Mouse (Mus musculus) liver, embryonic 11.5 days (tissue): ENCODE measurements around the gene Dyx1c1. TPM values are rescaled to one million over a fixed set of nuclear protein-coding genes. Genes with fewer than 3 reads are reported as not detected.

Experiments
- ATAC-seq: fragments of 200-750 bp; cut with Nextera tagmentation; replicated peaks from 2 replicates; pipeline ENCODE4 v1.8.0; 2017; ENCODE audit warnings: moderate number of reproducible peaks, mild to moderate bottlenecking, moderate TSS enrichment, moderate library complexity; ENCODE audit not compliant: low FRiP score
- DNase-seq: peaks from one replicate; pipeline ENCODE4 v3.0.0-alpha.2; 2017; ENCODE audit warnings: low spot score
- H3K27ac ChIP-seq: fragments of 300-500 bp; sonication (generic); 2 replicates; pipeline ENCODE4 v1.5.1; 2014; ENCODE audit warnings: mild to moderate bottlenecking, low read depth, low read length, control low read depth
- H3K27me3 ChIP-seq: fragments of 300-500 bp; sonication (generic); replicated peaks from 2 replicates; pipeline ENCODE4 v1.6.1; 2014; ENCODE audit warnings: low read length, mixed read lengths; ENCODE audit not compliant: control insufficient read depth, insufficient read depth
- H3K36me3 ChIP-seq: fragments of 300-500 bp; sonication (generic); 2 replicates; pipeline ENCODE4 v1.6.1; 2014; ENCODE audit warnings: mild to moderate bottlenecking, low read length, moderate library complexity, mixed read lengths; ENCODE audit not compliant: control insufficient read depth, insufficient read depth
- H3K4me1 ChIP-seq: fragments of 300-500 bp; sonication (generic); replicated peaks from 2 replicates; pipeline ENCODE4 v1.6.1; 2014; ENCODE audit warnings: low read length, mixed read lengths; ENCODE audit not compliant: control insufficient read depth, insufficient read depth
- H3K4me2 ChIP-seq: fragments of 300-500 bp; sonication (generic); 2 replicates; pipeline ENCODE4 v1.6.1; 2014; ENCODE audit warnings: mild to moderate bottlenecking, control low read depth, moderate library complexity
- H3K4me3 ChIP-seq: fragments of 300-500 bp; sonication (generic); 2 replicates; pipeline ENCODE4 v1.5.1; 2014; ENCODE audit warnings: low read depth, low read length, control low read depth
- H3K9ac ChIP-seq: fragments of 300-500 bp; sonication (generic); 2 replicates; pipeline ENCODE4 v1.6.1; 2014; ENCODE audit warnings: low read depth, low read length, control low read depth
- H3K9me3 ChIP-seq: fragments of 300-500 bp; sonication (generic); 2 replicates; pipeline ENCODE4 v1.6.1; 2016; ENCODE audit warnings: low read length, inconsistent platforms, mixed read lengths; ENCODE audit not compliant: control insufficient read depth
- WGBS: fragments of 180-500 bp; shearing (Covaris S2); extraction: QIAGEN DNeasy Blood & Tissue Kit; methylation state at CpG from one replicate; pipeline ENCODE4 v1.1.7; 2014; 5-methylcytosine and 5-hydroxymethylcytosine counted together
- polyA plus RNA-seq: library from polyadenylated mRNA; unstranded; fragments of >200 nt; fragmentation: Nextera tagmentation; extraction: Ambion mirVana; gene quantifications from 2 replicates; pipeline ENCODE4 v1.2.1, GENCODE M21; 2014

Dyx1c1 gene
- polyA plus RNA-seq, 1 experiment from 2014 or later = 0.70 TPM

DNA sequence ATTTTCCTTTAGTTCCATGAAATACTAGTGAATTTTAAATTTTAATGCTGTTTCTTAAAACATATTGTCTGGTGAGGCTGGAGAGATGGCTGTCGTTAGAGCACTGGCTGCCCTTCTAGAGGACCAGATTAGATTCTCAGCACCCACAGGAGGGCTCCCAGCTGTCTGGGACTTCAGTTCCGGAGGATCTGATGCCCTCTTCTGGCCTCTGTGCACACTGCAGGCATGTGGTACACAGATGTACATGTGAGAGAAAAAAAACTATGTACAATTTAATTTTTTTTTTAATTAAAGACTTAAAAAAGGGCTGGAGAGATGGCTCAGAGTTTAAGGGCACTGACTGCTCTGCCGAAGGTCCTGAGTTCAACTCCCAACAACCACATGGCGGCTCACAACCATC lies 23.3 kb upstream of the Dyx1c1 start:
- no peaks in the 10 kb centered on the region for H3K27me3 ChIP-seq
- H3K27ac ChIP-seq = no peak overlapping the region
- WGBS = 80% methylated on average over 4 of the region's 4 CpGs
- ATAC-seq (no peak), DNase-seq (no peak)
- no peaks in the 10 kb centered on the region for H3K4me1 ChIP-seq
- H3K9me3 ChIP-seq = no peaks in the 10 kb centered on the region
- no peaks in the 10 kb centered on the region for H3K36me3 ChIP-seq
- H3K9ac ChIP-seq = no peak overlapping the region
- H3K4me3 ChIP-seq = no peak overlapping the region
- no peak overlapping the region for H3K4me2 ChIP-seq

DNA sequence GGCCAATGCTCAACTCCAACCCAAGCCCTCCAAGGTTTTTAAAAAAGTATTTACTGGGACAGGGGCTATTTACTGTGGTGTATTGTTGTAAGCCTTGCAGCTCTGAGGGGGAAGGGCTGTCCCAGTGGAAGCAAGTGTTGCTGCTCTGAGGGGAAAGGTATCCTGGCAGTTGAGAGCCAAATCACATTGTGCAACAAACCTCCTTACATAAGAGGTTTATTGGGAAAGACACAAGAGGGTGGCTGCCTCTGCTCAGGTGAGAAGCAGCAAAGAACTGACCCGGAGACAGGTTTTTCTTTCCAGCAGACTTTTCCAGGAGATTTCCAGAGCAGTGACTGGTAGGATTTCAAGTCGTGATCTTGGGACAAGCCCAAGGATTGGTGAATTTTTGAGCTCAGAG lies 22.3 kb upstream of the Dyx1c1 start:
- no peaks in the 10 kb centered on the region for H3K27me3 ChIP-seq
- H3K4me2 ChIP-seq = no peak overlapping the region
- no peak overlapping the region for H3K27ac ChIP-seq
- H3K9me3 ChIP-seq = no peaks in the 10 kb centered on the region
- DNase-seq (no peak), ATAC-seq (no peak)
- no peak overlapping the region for H3K4me3 ChIP-seq
- WGBS = 59% methylated on average over 2 of the region's 2 CpGs
- no peaks in the 10 kb centered on the region for H3K36me3 ChIP-seq
- H3K9ac ChIP-seq = no peak overlapping the region
- no peaks in the 10 kb centered on the region for H3K4me1 ChIP-seq

GRCm38 (mm10) chr9:72943424-72943823 lies 15.2 kb upstream of the Dyx1c1 start:
- 57% methylated on average over 3 of the region's 3 CpGs for WGBS

DNA sequence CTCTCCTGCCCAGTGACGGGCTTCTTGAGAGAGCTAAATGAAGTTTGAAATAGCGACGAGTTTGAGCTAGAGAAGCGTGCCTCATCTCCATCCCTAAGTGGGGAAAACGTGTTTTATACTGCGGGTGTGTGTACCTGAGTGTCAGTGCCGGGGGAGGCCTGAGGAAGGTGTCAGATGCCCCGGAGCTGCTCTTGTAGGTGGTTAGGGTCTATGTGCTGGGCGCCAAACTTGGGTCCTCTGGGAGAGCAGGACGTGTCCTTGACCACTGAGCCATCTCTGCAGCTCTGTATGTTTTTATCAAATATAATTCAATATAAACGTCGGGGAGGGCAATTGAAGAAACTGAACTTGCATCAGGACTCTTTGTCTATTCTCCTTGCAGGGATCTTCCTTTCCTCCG lies 14.3 kb upstream of the Dyx1c1 start:
- H3K27me3 ChIP-seq = no peaks in the 10 kb centered on the region
- DNase-seq = no peak
- no peak for ATAC-seq
- no peak overlapping the region for H3K4me2 ChIP-seq
- H3K9ac ChIP-seq = no peak overlapping the region
- H3K4me1 ChIP-seq = no peaks in the 10 kb centered on the region
- no peak overlapping the region for H3K27ac ChIP-seq
- WGBS = 88% methylated on average over 13 of the region's 13 CpGs
- H3K36me3 ChIP-seq = 0 out of 2 replicates have a peak, but pooled peaks cover 3% of the 10 kb centered on the region
- H3K9me3 ChIP-seq = no peaks in the 10 kb centered on the region
- no peak overlapping the region for H3K4me3 ChIP-seq

More at GRCm38 (mm10) chr9:72943424-72943823, 15.2 kb upstream of the Dyx1c1 start:
- H3K4me2 ChIP-seq = no peak overlapping the region
- H3K4me3 ChIP-seq = no peak overlapping the region
- H3K9ac ChIP-seq = no peak overlapping the region
- 0 out of 2 replicates have a peak, but pooled peaks cover 3% of the 10 kb centered on the region for H3K36me3 ChIP-seq
- no peak overlapping the region for H3K27ac ChIP-seq
- ATAC-seq = no peak
- no peaks in the 10 kb centered on the region for H3K27me3 ChIP-seq
- DNase-seq = no peak
- H3K9me3 ChIP-seq = no peaks in the 10 kb centered on the region
- H3K4me1 ChIP-seq = no peaks in the 10 kb centered on the region

DNA sequence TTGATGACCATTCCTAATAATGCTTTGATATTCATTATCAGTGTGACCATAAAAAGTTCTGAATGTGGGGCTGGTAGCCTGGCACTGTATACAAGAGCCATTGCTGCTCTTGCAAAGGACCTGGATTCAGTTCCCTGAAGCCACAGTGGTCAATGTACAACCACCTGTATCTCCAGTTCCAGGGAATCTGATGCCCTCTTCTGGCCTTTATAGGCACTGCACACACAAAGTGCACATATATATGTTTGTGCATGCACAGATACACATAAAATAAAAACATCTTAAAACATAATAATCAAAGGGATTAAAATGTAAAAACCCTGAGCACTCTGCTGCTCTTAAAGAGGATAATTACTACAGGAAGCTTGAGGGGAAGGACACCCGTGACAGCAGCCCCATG lies 11.6 kb upstream of the Dyx1c1 start:
- Histone ChIP-seq H3K4me3 (no peak overlapping the region), H3K4me2 (no peak overlapping the region), H3K4me1 (no peaks in the 10 kb centered on the region), H3K36me3 (0 out of 2 replicates have a peak, but pooled peaks cover 3% of the 10 kb centered on the region), H3K9ac (no peak overlapping the region), H3K27ac (no peak overlapping the region), H3K9me3 (no peaks in the 10 kb centered on the region), H3K27me3 (no peaks in the 10 kb centered on the region)
- DNase-seq = no peak
- 77% methylated on average over 1 of the region's 1 CpGs for WGBS
- no peak for ATAC-seq

GRCm38 (mm10) chr9:72949572-72949971 lies 9.0 kb upstream of the Dyx1c1 start:
- 73% methylated on average over 7 of the region's 7 CpGs for WGBS
- Histone ChIP-seq H3K4me2 (no peak overlapping the region), H3K36me3 (0 out of 2 replicates have a peak, but pooled peaks cover 3% of the 10 kb centered on the region), H3K27me3 (no peaks in the 10 kb centered on the region), H3K4me3 (no peak overlapping the region), H3K27ac (no peak overlapping the region), H3K9me3 (no peaks in the 10 kb centered on the region), H3K9ac (no peak overlapping the region), H3K4me1 (no peaks in the 10 kb centered on the region)
- DNase-seq (no peak), ATAC-seq (no peak)

- Histone ChIP-seq H3K9ac (no peak overlapping the region), H3K9me3 (no peaks in the 10 kb centered on the region), H3K27me3 (no peaks in the 10 kb centered on the region), H3K4me2 (no peak overlapping the region), H3K4me3 (no peak overlapping the region), H3K36me3 (no peaks in the 10 kb centered on the region), H3K4me1 (peaks cover 3% of the 10 kb centered on the region), H3K27ac (no peak overlapping the region)
- ATAC-seq (no peak), DNase-seq (no peak)
- WGBS = 51% methylated on average over 2 of the region's 2 CpGs
These were observed 3.8 kb upstream of the Dyx1c1 start for GRCm38 (mm10) chr9:72954746-72955145.

DNA sequence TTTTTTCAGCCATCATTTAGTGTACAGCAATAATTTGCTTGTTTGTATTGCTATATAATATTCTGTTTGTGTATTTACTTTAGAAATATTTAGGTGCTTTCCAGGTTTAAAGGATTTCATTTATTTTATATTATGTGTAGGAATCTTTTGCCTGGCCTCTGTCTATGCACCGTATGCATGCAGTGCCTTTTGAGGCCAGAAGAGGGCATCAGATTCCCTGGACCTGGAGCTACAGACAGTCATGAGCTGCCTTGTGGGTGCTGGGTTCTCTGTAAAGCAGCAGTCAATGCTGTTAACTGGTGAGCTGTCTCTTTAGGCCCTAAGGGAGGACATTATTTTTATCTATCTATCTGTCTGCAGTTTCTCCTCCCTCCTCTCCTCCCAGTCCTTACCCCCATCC lies 3.0 kb upstream of the Dyx1c1 start:
- no peaks in the 10 kb centered on the region for H3K27me3 ChIP-seq
- H3K4me2 ChIP-seq = no peak overlapping the region
- 15% methylated on average over 1 of the region's 1 CpGs for WGBS
- peaks cover 3% of the 10 kb centered on the region for H3K4me1 ChIP-seq
- ATAC-seq (no peak), DNase-seq (no peak)
- no peak overlapping the region for H3K27ac ChIP-seq
- H3K36me3 ChIP-seq = no peaks in the 10 kb centered on the region
- H3K9ac ChIP-seq = no peak overlapping the region
- H3K9me3 ChIP-seq = no peaks in the 10 kb centered on the region
- H3K4me3 ChIP-seq = no peak overlapping the region

- Histone ChIP-seq H3K4me1 (peaks cover 3% of the 10 kb centered on the region), H3K4me3 (no peak overlapping the region), H3K9ac (no peak overlapping the region), H3K27me3 (no peaks in the 10 kb centered on the region), H3K27ac (no peak overlapping the region), H3K4me2 (no peak overlapping the region), H3K9me3 (no peaks in the 10 kb centered on the region), H3K36me3 (no peaks in the 10 kb centered on the region)
- DNase-seq = no peak
- WGBS = 63% methylated on average over 8 of the region's 8 CpGs
- no peak for ATAC-seq
These were observed 2.8 kb downstream of the Dyx1c1 start for GRCm38 (mm10) chr9:72961346-72961745.
